Mouse (Mus musculus): ENCODE results near the gene Pradc1. TPM values are rescaled to one million over a fixed set of nuclear protein-coding genes. Genes with fewer than 3 reads are reported as not detected.

Gene Pradc1
- polyA plus RNA-seq, 1 experiment from 2014 or later = 38.4 TPM

GRCm38 (mm10) chr6:85447351-85447750, 4.4 kb downstream of the Pradc1 start:
- ATAC-seq (ENCODE audit: insufficient read depth, low FRiP score, low read depth) = no peak
- H3K9me3 ChIP-seq = no peaks in the 10 kb centered on the region
- no peak overlapping the region for H3K27ac ChIP-seq
- no peak overlapping the region for H3K4me3 ChIP-seq (replicated peaks)
- H3K4me2 ChIP-seq = no peak overlapping the region
- 79% methylated on average over 6 of the region's 6 CpGs for WGBS
- peaks cover 13% of the 10 kb centered on the region; the same call in 1 of the 2 replicates for H3K36me3 ChIP-seq
- no peaks in the 10 kb centered on the region for H3K27me3 ChIP-seq (replicated peaks)
- H3K4me1 ChIP-seq = no peaks in the 10 kb centered on the region
- H3K9ac ChIP-seq = no peak overlapping the region

DNA sequence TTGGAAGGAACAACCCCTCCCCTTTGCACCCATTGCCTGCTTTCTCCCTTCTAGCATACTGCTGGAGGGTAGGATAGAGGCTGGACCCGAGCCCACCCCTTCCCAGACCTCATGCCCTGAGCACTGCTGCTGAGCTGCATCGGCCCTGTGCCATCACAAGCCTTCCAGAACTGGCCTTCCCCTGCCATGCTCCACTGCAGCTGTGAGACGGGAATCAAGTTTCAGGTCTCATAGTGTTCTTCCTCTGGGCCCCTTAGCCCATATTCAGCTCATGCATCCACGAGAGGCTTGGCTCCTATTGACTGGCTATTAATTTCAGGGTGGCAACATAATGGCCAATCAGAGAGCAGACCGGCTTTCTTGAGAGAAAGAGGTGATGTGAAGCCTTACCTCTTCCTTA, 6.5 kb downstream of the Pradc1 start:
- no peaks in the 10 kb centered on the region for H3K4me1 ChIP-seq
- H3K9me3 ChIP-seq = no peaks in the 10 kb centered on the region
- no peak for ATAC-seq (ENCODE audit: insufficient read depth, low FRiP score, low read depth)
- no peak overlapping the region for H3K9ac ChIP-seq
- no peak overlapping the region for H3K27ac ChIP-seq
- H3K4me2 ChIP-seq = no peak overlapping the region
- H3K4me3 ChIP-seq (replicated peaks) = no peak overlapping the region
- 80% methylated on average over 5 of the region's 5 CpGs for WGBS
- H3K27me3 ChIP-seq (replicated peaks) = no peaks in the 10 kb centered on the region
- H3K36me3 ChIP-seq = peaks cover 18% of the 10 kb centered on the region

DNA sequence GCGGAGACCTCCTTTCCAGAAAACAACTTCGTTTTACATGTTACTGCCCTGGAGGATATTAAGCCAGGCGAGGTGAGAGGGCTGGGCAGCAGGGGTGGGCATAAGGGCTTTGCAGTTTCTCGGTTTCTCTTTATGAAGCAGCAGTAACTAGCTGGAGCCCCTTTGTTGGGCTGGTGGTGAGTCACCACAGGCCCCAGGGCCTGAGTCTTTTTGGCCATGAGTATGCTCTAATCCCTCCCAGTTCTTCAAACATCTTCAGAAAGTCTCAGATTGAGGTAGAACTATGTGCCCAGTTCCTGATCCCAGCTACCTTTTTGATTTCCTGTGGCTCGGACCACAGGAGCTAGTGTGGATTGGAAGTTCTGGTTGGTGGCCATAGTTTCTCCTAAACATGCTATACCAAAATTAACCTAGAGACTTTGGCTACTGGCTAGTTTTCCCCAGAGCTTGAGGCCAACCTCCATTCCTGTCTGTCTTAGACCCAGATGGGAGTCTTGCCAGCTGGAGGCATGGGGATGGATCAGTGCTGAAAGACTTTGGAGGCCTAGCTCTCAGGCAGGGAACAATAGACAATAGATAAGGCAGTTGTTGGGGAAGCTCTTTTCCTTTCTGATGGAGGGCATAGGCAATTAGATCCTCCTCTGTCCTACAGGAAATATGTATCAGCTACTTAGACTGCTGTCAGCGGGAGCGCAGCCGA, 7.4 kb downstream of the Pradc1 start:
- Histone ChIP-seq H3K9me3 (no peaks in the 10 kb centered on the region), H3K36me3 (peaks cover 25% of the 10 kb centered on the region), H3K4me1 (no peaks in the 10 kb centered on the region), H3K4me2 (no peak overlapping the region), H3K9ac (no peak overlapping the region), H3K27ac (no peak overlapping the region), H3K27me3 (replicated peaks) (no peaks in the 10 kb centered on the region), H3K4me3 (replicated peaks) (no peak overlapping the region)
- no peak for ATAC-seq (ENCODE audit: insufficient read depth, low FRiP score, low read depth)
- WGBS = 84% methylated on average over 8 of the region's 8 CpGs

- Histone ChIP-seq H3K9me3 (no peaks in the 10 kb centered on the region), H3K36me3 (peaks cover 25% of the 10 kb centered on the region), H3K9ac (no peak overlapping the region), H3K27ac (no peak overlapping the region), H3K27me3 (replicated peaks) (no peaks in the 10 kb centered on the region), H3K4me3 (replicated peaks) (no peak overlapping the region), H3K4me1 (no peaks in the 10 kb centered on the region), H3K4me2 (no peak overlapping the region)
- no peak for ATAC-seq (ENCODE audit: insufficient read depth, low FRiP score, low read depth)
- 75% methylated on average over 3 of the region's 3 CpGs for WGBS
These were observed 8.1 kb downstream of the Pradc1 start for GRCm38 (mm10) chr6:85443488-85444233.

DNA sequence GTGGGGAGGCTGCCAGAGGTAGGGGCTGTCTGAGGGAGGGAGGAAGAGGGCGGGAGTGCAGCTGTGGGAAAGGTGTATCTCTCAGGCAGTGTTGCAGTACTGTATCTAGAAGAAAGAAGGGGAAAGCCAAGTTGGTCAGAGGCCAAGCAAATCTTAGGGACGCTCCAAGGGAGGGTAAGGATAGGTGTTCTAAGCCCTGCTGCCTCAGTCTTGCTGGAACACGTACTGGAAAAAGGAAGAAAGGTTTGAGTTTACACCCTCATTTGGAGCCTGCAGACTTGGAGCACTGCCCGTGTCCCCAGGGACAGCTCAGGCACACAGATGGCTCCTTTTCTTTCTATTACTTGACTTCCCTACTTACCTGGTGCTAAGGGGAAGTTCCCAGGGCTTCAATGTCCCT, 10.6 kb downstream of the Pradc1 start:
- H3K4me1 ChIP-seq = no peaks in the 10 kb centered on the region
- H3K36me3 ChIP-seq = peaks cover 23% of the 10 kb centered on the region
- H3K4me2 ChIP-seq = no peak overlapping the region
- H3K4me3 ChIP-seq (replicated peaks) = no peak overlapping the region
- H3K27ac ChIP-seq = no peak overlapping the region
- no peaks in the 10 kb centered on the region for H3K9me3 ChIP-seq
- no peak overlapping the region for H3K9ac ChIP-seq
- WGBS = 89% methylated on average over 4 of the region's 4 CpGs
- ATAC-seq (ENCODE audit: insufficient read depth, low FRiP score, low read depth) = no peak
- no peaks in the 10 kb centered on the region for H3K27me3 ChIP-seq (replicated peaks)

GRCm38 (mm10) chr6:85436631-85437030, 15.1 kb downstream of the Pradc1 start:
- Histone ChIP-seq H3K27ac (no peak overlapping the region), H3K9me3 (no peaks in the 10 kb centered on the region), H3K36me3 (peaks cover 13% of the 10 kb centered on the region), H3K4me3 (replicated peaks) (no peak overlapping the region), H3K4me2 (no peak overlapping the region), H3K27me3 (replicated peaks) (no peaks in the 10 kb centered on the region), H3K9ac (no peak overlapping the region), H3K4me1 (peaks cover 6% of the 10 kb centered on the region; the same call in 1 of the 2 replicates)
- 85% methylated on average over 5 of the region's 6 CpGs for WGBS
- no peak for ATAC-seq (ENCODE audit: insufficient read depth, low FRiP score, low read depth)

DNA sequence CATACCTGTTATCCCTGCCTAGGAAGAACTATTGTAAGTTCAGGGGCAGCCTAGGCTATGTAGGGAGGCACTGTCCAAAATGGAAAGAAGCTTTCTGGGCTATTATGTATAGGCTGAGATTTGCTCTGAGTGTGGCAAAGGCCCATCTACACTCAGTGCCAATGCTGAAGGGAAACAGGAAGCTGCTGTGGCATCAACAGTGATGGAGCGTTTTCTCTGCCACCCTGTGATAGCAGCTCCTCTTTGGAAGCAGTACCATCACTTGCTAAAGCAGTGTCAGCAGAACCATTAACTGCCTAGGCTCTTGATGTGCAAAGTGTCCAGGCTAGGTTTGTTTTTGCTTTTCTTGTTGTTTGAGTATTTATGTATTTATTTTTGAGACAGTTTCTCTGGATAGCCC, 15.6 kb downstream of the Pradc1 start:
- H3K9ac ChIP-seq = no peak overlapping the region
- no peaks in the 10 kb centered on the region for H3K9me3 ChIP-seq
- peaks cover 13% of the 10 kb centered on the region for H3K36me3 ChIP-seq
- no peaks in the 10 kb centered on the region for H3K27me3 ChIP-seq (replicated peaks)
- H3K4me1 ChIP-seq = peaks cover 6% of the 10 kb centered on the region; the same call in 1 of the 2 replicates
- no peak overlapping the region for H3K4me2 ChIP-seq
- H3K27ac ChIP-seq = no peak overlapping the region
- WGBS = 75% methylated on average over 1 of the region's 1 CpGs
- ATAC-seq (ENCODE audit: insufficient read depth, low FRiP score, low read depth) = no peak
- H3K4me3 ChIP-seq (replicated peaks) = no peak overlapping the region

- no peaks in the 10 kb centered on the region for H3K9me3 ChIP-seq
- ATAC-seq (ENCODE audit: insufficient read depth, low FRiP score, low read depth) = no peak
- H3K4me2 ChIP-seq = no peak overlapping the region
- H3K4me3 ChIP-seq (replicated peaks) = no peak overlapping the region
- no peaks in the 10 kb centered on the region for H3K27me3 ChIP-seq (replicated peaks)
- no peak overlapping the region for H3K9ac ChIP-seq
- no peaks in the 10 kb centered on the region for H3K36me3 ChIP-seq
- peaks cover 6% of the 10 kb centered on the region; the same call in 1 of the 2 replicates for H3K4me1 ChIP-seq
- H3K27ac ChIP-seq = no peak overlapping the region
- WGBS = 76% methylated on average over 5 of the region's 5 CpGs
These were observed 17.9 kb downstream of the Pradc1 start for GRCm38 (mm10) chr6:85433865-85434264.

DNA sequence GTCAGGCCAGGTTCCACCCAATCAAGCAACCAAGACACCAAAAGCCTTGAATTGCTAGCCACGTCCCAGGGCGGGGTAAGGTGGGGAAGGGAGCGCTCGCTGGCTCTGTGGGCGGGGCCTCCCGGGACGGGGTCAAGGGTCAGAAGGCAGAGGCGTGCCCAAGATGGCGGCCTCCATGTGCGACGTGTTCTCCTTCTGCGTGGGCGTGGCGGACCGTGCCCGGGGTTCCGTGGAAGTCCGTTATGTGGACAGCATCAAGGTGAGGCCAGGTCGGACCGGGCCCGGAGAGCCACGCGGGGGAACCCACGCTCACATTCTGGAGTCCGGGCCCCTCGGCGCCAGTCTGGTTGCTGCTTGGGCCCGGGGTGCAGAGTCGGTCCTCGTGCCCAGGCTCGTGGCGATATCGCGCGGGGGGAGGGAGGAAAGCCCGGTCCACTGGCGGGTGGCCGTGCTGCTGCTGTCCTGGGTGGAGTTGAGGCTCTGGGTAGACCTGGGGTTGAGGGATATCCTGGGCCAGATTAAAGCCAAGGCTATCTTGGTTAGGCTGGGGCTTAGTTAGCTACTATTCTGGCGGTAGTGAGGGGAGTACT, 19.8 kb downstream of the Pradc1 start, which contains the start of gene Smyd5:
TSS of gene Smyd5 (plus strand) at position 148 of the 590 bp plus-strand sequence.
- H3K27me3 ChIP-seq (replicated peaks) = no peaks in the 10 kb centered on the region
- peak; percentile 89 for ATAC-seq (ENCODE audit: insufficient read depth, low FRiP score, low read depth)
- H3K9me3 ChIP-seq = no peaks in the 10 kb centered on the region
- H3K27ac ChIP-seq = no peak within 1 kb of the TSS
- H3K4me1 ChIP-seq = peaks cover 6% of the 10 kb centered on the region; the same call in 1 of the 2 replicates
- H3K9ac ChIP-seq = peak within 1 kb of the TSS; percentile 64
- peak within 1 kb of the TSS; percentile 94 for H3K4me3 ChIP-seq (replicated peaks)
- peak within 1 kb of the TSS; percentile 82 for H3K4me2 ChIP-seq
- WGBS = under 1% methylated on average over 39 of the region's 39 CpGs
- no peaks in the 10 kb centered on the region for H3K36me3 ChIP-seq

GRCm38 (mm10) chr6:85431274-85431841, 20.4 kb downstream of the Pradc1 start:
- 41% methylated on average over 8 of the region's 8 CpGs for WGBS

GRCm38 (mm10) chr6:85423836-85424379, 27.9 kb downstream of the Pradc1 start, which contains the start of gene Noto:
TSS of gene Noto (plus strand) at chr6:85423886.
- H3K36me3 ChIP-seq = no peaks in the 10 kb centered on the region
- no peak within 1 kb of the TSS for H3K27ac ChIP-seq
- H3K4me1 ChIP-seq = 0 out of 2 replicates have a peak, but pooled peaks cover 5% of the 10 kb centered on the region
- ATAC-seq (ENCODE audit: insufficient read depth, low FRiP score, low read depth) = no peak
- peaks cover 15% of the 10 kb centered on the region for H3K27me3 ChIP-seq (replicated peaks)
- H3K4me2 ChIP-seq = no peak within 1 kb of the TSS; the same call in 1 of the 2 replicates
- 19% methylated on average over 28 of the region's 28 CpGs for WGBS
- no peaks in the 10 kb centered on the region for H3K9me3 ChIP-seq
- H3K9ac ChIP-seq = no peak within 1 kb of the TSS
- H3K4me3 ChIP-seq (replicated peaks) = no peak within 1 kb of the TSS

More at GRCm38 (mm10) chr6:85431274-85431841, 20.4 kb downstream of the Pradc1 start:
- H3K36me3 ChIP-seq = no peaks in the 10 kb centered on the region
- peak overlapping the region; percentile 82 for H3K4me2 ChIP-seq
- H3K27me3 ChIP-seq (replicated peaks) = 0 out of 2 replicates have a peak, but pooled peaks cover 2% of the 10 kb centered on the region
- no peaks in the 10 kb centered on the region for H3K9me3 ChIP-seq
- H3K4me1 ChIP-seq = peaks cover 6% of the 10 kb centered on the region; the same call in 1 of the 2 replicates
- no peak; the same call in 1 of the 2 replicates for ATAC-seq (ENCODE audit: insufficient read depth, low FRiP score, low read depth)
- peak overlapping the region; percentile 64; the same call in 1 of the 2 replicates for H3K9ac ChIP-seq
- H3K27ac ChIP-seq = no peak overlapping the region
- H3K4me3 ChIP-seq (replicated peaks) = peak overlapping the region; percentile 94

All from stomach, embryonic 15.5 days (tissue).